Mouse (Mus musculus): ENCODE data around the gene Clec4d.

Clec4d gene

DNA sequence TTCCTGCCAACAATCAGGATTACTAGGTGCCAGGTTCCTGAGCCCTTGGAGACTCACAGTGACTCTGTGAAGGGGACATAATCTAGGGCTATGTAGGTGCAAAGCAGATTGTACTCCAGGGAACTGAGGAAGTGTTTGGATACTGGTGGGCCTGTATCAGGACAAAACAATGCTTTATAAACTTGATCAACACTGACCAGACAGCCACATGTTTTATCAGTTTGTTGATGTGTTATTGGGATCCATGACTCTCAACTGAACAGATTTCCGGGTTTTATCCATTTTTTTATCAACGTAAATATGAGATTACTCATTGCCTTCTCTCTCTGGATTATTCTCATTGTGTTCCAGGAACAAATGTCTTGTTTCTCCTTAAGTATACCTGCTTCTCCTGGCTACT lies 46.1 kb downstream of the Clec4d start, which contains the start of gene Vmn2r19:
Vmn2r19 (plus strand) TSS at position 301 of the 400 bp plus-strand sequence.
- no peak for DNase-seq (ENCODE audit: low spot score in 2 of 2)
